Mouse (Mus musculus) kidney, adult 8-10 months (tissue): ENCODE data around the gene Slit3.

Experiments used
- DNase-seq, 2 experiments: peaks; one replicate each; pipeline ENCODE4 v3.0.0; 2022

Gene Slit3

DNA sequence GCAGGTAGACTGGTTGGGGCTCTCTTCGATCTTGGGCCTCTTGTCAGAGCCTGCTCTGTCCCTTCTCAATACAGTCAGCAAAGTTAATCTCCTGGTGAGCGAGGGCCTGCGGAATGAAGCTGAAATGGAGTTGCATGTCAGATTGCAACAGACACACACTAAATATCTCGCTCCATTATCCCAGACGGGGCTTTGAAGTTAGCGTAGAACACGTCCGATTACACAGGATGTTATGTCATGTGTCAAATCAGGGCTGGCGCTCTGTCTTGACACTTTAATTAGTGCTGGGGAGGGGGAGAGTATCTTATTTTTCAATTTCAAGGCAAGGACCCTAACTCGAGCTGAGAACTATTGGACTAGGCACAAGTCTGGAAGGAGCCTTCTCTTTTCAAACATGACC lies 243.4 kb downstream of the Slit3 start:
- DNase-seq, result no peak

DNA sequence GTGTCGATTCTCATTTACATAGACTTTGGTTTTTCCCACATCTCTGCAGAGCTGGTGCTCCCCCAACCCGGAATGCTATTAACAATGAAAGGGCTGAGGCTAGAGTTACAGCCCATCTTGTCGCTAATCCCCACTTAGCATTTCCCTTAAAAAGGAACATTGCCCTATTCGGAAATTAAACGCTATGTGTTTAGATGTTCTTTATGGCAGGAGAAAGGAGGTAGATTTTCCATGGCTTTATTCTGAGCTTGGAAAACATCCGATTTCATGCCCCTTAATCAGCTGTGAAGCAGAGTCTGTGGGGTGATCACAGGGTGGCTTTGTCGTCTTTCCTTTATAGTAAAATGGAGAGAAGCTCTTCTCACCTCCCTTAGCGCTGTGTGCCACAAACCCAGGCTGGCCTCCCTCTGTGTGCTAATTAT lies 244.5 kb downstream of the Slit3 start:
- DNase-seq, result no peak

DNA sequence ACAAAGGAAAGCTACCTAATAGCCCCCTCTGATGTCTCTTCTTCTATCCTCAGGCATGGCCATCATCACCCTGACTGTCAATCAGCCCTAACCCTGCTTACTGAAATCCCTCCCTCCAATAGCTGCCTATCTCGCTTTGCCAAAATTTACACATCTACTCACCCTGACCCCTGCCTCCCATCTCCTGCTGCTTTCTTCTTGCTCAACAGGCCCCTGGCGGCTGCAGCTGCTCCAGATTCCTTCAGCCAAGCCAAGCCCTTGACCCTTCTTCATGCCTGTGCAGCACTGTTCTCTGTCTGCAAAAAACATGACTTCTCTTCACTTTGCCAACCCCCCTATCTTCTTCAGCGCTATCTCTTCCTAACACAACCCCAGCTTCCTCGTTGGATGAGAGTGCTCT lies 245.6 kb downstream of the Slit3 start:
- DNase-seq, result no peak

DNA sequence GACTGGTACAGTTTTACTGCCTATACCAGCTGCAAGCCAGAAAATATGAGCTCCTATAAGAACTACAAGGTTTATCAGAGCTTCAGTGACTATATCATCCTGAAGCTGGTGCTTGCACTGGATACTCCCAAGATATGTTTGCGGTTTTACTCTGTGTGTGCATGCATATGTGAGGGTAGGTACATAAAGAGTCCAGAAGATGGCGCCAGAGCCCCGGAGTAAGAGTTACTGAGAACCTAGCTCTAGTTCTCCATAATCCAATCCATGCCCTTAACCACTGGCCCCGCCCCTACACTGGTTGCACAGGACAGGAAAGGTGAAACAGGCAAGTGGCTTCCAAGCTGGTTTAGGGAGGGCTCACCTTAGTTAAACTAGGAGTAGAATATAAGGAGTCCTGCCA lies 246.2 kb downstream of the Slit3 start:
- DNase-seq, result peak in 1 of 2 experiments; percentile 23

DNA sequence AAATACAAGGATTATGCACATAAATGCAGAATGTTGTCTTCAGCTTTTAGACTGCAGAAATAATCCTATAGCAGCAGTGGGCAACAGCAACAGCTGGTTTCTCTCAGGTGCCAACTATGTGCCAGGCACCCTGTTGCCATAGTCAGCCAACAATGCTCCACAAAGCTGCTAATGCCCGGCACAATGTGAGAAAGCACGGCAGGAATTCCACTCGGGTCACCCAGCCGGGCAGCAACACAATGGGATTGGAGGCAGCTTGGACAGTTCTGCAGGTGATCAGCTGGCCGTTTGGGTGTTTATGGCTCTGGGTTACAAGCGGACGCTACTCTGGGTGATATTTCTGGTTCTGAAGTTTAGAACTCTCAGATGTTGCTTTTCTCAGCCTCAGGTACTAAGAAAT lies 248.9 kb downstream of the Slit3 start:
- no peak for DNase-seq

DNA sequence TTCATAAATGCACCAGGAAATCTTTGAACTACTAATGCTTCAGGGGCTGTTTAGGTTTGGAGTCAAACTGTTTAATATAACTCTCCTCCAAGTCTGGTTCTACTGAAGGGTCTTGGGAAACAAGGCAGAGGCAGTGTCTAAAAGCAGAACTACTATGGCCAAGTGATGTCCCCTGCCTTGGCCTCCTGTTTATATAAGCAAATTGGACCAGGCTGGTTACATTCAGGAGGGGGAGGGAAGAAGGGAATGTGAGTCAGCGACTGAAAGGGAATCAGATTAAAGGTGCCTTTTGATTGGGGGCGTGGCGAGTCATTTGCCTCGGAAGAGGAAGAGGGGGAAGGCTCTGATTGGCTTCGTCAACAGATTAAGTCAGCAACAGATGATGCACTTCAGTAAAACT lies 249.7 kb downstream of the Slit3 start:
- no peak for DNase-seq

DNA sequence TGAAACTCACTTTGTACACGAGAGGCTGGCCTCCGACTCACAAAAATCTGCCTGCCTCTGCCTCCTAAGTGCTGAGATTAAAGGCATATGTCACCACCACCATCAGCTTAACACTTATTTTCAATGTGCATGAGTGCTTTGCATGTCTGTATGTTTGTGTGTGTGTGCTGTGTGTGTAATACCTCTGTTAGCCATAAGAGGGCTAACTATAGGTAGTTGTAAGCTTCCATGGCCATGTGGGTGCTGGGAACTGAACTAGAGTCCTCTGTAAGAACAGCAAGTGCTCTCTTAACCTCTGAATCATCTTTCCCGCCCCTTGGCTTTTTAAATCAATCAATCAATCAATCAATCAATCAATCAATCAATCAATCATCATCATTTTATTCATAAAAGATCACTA lies 251.4 kb downstream of the Slit3 start:
- DNase-seq, result no peak

DNA sequence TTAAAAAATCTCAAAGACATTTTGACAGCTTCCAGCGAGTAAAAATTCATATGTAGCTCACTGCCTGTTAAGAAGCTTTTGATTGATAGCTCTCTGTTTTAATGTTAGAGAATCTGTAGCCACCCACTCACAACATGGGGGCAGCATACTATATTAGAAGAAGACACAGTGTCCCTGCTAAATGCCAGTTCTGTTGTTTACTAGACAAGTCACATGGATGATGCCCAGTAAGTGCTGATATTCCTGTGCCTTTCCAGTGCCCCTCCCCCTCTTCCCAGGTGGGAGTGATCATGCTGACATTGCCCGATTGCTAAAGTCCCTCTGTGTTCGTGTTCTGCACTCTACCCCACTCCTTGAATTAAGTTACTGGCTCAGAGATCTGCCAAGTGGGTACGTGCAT lies 254.0 kb downstream of the Slit3 start:
- DNase-seq, result no peak

DNA sequence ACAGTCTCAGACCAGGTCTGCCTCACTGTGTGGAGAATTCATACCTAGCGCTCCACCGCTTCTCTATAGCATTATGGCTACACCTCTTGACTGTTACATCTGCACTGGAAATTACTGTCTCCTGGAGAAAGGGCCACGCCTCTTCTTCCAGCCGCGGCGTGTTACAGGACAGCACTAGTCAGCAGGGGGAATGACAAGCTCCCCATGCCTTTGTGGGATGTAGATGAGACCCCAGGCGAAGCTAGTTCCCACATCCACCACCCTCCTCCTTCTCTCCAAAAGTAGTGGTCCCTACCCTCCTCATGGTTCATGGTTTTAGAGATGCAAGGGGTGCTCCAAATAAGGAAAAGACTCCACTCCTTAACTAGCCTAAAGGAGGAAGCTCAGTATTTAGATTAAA lies 257.8 kb downstream of the Slit3 start:
- no peak for DNase-seq

DNA sequence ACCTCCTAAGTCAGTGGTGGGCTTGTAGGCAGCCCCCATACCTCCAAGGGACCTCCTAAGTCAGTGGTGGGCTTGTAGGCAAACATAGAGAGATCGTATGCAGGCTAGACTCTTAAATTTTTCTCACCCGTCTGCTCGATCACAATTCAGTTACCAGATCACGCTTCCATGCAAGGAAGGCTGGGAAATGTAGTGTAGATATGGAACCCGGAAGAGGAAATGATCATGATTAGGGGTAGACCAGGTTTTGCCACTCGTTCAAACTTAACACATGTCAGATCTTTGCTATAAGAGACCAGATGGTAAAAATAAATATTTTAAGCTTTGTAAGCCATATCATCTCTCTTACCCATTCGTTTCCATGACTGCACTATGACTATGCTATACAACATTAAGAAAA lies 258.4 kb downstream of the Slit3 start:
- DNase-seq, result no peak

DNA sequence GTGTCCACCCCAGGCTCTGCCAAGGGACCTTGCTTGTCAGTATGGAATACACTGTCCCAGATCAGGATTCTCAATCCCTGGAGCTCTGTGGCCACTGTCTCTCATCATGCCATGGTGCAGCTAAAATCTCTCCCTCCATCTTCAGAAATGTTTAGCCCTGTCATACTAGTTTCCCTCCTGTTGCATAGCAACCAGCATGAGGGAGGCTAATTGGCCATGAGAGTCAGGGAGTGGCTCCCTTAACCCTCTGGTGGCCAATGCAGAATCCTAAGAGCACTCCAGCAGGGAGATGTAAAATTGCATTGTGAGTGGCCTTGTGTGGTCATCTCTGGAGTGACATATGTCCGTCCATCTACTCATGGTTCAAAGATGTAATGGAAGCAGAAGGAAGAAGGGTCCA lies 259.7 kb downstream of the Slit3 start:
- no peak for DNase-seq

DNA sequence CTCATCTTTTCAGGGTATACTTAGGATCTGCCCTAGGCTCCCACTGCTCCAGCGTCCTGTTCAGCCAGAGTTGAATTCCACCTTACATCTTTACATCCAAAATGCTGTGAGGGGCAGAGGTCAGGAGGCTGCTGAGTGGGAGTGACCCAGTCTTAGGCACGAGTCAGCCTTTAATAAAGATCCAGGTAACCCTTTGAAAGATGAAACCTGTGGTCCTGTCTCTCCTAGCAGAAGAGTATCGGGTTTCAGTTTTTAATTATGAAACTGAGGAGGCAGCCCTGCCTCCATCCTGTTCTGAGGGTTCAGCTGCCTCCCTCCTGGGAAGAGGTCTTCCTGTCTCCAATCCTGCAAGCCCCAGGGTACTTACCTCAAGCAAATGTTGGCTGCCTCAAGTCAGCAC lies 264.4 kb downstream of the Slit3 start:
- DNase-seq, result no peak

DNA sequence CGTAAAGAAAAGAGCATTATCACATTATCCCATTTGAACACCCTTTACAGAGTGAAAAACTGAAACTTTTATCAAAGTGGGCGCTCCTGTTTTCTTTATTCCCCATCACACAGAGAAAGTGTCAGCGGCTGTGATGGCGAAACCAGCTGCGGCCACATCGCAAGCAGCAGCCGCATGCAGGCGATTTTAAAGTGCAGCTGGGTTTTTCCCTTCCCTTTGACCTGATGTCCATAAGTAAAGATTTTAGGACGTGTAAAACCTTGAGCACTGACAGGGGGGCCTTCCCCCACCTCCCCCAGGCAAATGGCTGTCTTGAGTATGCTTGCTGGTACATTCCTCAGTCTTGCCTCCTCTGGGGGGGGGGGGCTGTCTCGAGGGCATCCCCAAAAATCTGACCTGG lies 266.8 kb downstream of the Slit3 start:
- DNase-seq, result no peak

DNA sequence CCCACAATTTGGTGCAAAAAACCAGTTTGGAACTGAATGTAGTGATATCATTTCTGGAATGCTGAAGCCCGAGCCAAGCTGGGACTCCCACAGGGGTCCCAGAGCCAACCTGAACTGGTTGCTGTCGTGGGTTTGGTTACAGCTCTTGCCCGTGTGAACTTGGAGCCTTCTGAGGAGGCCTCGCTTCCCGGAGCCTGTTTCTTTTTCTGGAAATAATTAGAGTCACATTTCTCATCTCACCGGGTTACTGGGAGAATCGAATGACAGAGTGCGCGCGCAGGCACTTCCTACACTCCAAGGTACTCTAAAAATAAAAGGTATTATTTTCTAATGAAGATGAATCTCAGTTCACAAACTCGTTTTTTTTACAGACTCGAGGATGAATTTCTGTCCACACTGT lies 267.4 kb downstream of the Slit3 start:
- DNase-seq, result no peak

DNA sequence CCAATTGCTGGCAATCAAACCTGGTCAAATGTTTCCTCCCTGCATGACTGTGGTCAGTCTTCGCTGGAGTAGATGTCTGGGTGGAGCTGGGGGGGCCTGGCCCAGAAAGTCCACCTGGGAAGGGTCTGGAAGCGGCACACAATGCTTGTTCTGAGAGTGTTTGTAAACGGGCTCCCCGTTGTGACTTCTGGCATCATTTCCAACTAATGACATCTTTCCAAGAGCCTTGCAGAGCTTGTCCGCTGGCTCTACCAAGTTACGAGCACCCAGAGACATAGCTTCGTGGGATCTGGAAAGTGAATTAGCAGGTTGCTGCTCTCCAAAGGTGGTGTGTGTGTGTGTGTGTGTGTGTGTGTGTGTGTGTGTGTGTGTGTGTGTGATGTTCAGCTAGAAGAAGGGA lies 268.3 kb downstream of the Slit3 start:
- DNase-seq, result no peak

DNA sequence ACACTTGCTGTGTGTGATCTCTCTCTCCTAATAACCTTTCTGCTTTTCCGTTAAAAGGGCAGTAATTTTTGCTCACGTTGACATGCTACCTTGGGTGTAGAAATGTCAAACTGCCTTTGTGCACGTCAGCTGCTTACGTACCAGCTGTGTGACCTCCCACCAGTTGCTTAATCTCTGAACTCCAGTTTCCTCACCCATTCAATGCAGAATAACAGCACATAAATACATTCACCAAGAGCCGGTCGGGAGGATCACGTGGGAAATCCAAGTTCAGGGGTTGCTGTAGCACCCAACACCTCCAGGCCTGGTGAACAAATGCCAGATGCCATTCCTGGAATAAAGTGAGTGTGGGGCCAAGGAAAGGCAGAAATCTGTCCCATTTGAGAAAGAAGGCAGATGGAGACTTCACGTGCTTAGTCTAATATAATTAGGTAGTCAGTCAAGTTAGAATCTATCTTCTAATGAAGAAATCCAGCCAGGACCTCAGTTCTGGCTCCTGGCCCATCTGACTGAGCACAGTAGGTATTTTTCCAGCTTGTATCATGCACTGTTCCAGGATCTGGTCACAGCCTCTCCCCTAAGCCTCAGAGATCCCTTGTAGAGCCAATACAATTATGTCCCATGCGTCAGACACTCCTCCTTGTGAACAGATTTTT lies 268.9 kb downstream of the Slit3 start:
- DNase-seq, result no peak

DNA sequence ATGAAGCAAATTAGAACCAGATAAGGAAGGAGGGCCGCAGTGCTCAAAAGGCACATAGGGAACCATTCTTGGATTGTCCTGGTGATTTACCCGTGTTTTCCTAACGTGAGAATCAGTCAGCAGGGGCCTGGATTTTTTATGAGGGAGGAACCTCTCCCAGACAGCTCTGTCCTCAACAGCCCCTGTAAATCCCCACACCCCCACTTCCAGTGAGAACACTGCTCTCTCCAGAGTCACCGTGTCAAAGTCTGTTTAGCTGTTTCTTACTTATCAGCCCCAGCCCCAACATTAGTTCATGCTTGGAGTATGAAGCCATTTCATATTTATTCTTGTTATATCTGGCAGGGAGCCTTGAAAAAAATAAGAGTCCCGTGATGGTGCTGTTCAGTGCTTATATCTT lies 272.8 kb downstream of the Slit3 start:
- DNase-seq, result no peak

DNA sequence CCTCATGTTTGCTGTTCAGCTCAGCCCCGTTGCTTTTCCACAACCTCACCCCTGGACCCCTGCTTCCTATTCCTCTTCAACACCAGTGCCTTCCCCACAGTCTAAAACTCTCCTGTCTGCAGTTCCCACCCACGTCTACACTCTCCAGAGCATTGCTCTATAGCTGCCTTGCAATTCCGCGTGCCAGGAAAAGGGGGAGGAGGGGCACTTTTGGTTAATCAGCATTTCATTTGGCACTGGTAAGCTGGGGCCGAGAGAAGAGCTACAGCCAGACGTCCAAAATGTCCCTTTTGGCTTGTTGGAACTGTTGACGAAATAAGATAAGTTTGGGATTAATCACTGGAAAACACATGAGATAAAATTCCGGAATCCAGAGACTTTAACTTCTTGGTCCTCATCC lies 274.4 kb downstream of the Slit3 start:
- DNase-seq, result peak in 1 of 2 experiments; percentile 8

DNA sequence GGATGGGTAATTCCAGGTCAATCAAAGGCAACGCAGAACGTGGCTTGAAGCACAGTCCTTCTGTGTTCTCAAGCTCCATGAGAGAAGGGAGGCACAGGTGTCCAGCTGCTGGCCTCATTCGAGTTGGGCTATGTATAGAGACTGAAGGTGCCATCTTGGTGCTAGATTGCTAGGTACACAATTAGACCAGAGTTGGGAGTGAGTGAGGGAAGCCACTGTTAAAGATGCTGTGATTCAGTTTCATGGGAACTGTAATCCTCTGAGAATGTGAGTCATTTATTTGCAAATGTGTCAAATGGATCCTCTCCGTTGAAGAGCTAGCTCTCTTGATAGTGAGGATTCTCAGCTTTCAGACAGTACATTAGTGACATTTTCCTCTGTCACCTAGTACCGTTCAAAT lies 277.3 kb downstream of the Slit3 start:
- DNase-seq, result no peak

DNA sequence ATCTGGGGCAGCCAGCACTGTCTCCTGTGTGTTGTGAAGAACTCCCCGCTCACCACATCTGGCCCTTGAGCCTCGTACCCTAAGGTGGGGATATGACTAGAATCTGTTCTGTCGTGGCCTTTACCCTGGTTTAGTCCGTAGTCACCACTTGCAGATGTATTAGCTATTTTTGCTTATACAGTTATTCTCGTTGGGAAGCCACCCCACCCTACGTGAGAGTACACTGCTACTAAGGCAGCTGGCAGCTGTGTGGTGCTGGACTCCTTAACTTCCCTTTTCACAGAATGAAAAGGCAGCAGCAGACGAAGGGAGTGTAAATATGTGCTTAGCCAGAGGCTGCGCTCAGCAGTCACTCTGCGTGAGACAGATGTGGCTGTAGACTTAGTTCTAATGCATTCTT lies 282.5 kb downstream of the Slit3 start:
- no peak for DNase-seq

DNA sequence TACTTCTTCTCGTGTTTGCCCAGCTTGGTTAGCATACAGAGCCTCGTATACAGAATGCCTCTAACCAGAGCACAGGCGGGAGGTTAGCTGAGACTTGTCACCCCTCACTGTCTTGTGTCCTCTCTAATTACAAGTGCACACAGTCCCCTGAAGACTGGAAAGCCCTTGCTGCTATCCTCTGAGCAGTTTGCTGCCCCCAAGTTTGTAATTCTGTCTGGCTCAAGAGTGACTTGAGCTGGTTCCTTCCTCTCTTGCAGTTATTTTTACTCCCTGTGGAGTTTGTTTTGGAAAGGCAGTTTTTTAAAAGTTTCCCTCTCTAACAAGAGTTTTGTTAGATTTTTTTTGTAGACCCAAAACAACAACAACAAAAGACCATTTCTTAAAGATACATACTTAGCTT lies 285.0 kb downstream of the Slit3 start:
- no peak for DNase-seq

DNA sequence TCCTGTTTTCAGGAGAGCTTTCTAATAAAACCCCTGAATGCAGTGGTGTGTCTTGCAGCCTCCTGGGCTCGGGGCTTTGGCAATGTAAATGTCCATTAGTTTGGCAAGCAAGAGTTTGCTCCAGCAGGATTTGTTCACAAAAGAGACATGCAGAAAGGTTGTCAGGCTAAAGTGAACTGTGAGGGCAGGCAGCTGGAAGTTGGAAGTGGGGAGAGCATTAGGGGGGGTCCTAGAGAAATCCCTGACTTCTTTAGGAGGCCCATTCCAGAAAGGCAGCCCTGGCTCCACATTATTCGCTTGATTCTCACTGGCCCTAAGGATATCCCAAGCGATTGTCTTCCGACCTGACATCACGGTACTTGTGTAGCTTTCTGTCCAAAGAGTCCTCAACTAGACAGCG lies 285.5 kb downstream of the Slit3 start:
- DNase-seq, result no peak

DNA sequence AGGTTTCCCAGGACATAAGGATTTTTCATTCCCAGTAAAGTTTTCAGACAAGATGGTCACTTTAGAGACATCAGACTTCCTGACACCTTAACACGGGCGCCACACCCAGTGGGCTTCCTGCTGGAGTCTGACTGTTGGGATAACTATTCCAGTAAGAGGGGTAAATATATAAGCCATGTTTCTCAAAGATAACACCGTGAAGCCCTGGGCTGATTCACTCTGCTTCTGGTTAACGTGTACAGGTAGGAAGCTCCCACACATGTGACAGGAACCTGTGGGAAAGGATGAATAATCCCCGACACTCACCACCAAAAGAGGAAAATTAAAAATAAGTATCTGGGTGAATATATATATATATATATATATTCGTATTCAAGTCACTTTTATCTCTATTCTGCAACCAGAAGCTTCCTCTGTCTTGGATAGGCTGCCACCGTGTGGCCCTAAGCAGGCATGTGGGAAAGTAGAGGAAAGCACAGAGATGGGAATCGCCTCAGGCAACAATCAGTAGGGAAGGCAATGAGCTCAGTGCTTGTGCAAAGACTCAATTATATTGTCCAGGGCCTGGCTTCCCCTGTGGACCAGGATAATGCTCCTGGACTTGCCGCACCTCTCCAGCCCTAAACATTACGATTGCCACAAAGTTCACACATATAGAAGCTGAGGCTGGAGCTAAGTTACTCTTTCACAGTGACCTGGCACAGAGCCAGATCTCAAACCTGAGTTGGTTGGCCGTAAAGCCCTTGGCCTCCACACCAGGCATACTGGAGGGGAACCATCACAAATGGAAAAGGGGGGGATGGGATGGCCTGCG lies 286.5 kb downstream of the Slit3 start:
- peak; percentile 63 to 77 for DNase-seq

DNA sequence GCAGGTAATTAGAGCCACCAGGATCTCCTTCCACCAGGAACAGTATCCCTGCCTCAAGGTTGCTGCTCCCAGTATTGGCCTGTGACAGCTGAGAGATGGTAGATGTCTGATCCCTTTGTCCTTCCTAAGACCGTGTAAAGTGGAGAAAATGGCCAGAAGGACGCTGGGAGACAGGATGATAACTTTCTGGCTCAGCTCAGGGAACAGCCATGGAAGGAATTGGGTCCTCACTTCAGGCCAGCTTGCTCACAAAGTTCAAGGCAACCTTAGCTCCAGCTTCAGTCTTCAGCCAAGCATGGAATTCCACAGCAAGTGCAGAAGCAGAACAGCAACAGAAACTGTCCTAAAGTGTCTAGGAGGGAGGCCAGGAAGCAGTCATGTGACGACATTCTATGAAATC lies 289.4 kb downstream of the Slit3 start:
- DNase-seq, result peak in 1 of 2 experiments; percentile 8
